Mouse (Mus musculus): Measurements from ENCODE around the gene Mcf2l.

GRCm38 (mm10) chr8:13010313-13010712 is 136.7 kb downstream of the Mcf2l start:
- 0 out of 2 replicates have a peak, but pooled peaks have one; percentile 2 for TF ChIP-seq CTCF (IDR thresholded peaks at IDR 0.05; ENCODE audit: extremely low read depth, insufficient read depth, low read length)
- TF ChIP-seq POLR2A (IDR thresholded peaks at IDR 0.05; ENCODE audit: extremely low read depth, insufficient read depth, low read length): no peak

Data from cortical plate, adult 2 months (tissue).